Mouse (Mus musculus) E14TG2a.4 (cell line): ENCODE data around the gene Gas7.

Source experiments
- H3K27me3 ChIP-seq: 2 replicates; pipeline ENCODE4 v1.6.1; 2014; ENCODE audit warnings: low read length, control low read depth; ENCODE audit not compliant: insufficient read depth
- H3K36me3 ChIP-seq: 2 replicates; pipeline ENCODE4 v1.6.1; 2014; ENCODE audit warnings: low read length, control low read depth; ENCODE audit not compliant: insufficient read depth
- H3K4me1 ChIP-seq: replicated peaks from 2 replicates; pipeline ENCODE4 v1.6.1; 2014; ENCODE audit warnings: low read depth, low read length, control low read depth
- H3K4me3 ChIP-seq: replicated peaks from 2 replicates; pipeline ENCODE4 v1.5.1; 2014; ENCODE audit warnings: mild to moderate bottlenecking, low read length
- H3K9me3 ChIP-seq: 2 replicates; pipeline ENCODE4 v1.6.1; 2014; ENCODE audit warnings: low read length, control low read depth
- CTCF ChIP-seq: conservative IDR thresholded peaks from 2 replicates; pipeline ENCODE4 v1.5.1; 2014; ENCODE audit warnings: low read length
- NANOG ChIP-seq: IDR thresholded peaks from 2 replicates; pipeline ENCODE4 v1.6.1; 2014; ENCODE audit warnings: borderline replicate concordance, low read length, mixed read lengths
- POU5F1 ChIP-seq: IDR thresholded peaks from 2 replicates; pipeline ENCODE4 v1.6.1; 2014; ENCODE audit warnings: low read length, borderline replicate concordance

Gas7 gene

DNA sequence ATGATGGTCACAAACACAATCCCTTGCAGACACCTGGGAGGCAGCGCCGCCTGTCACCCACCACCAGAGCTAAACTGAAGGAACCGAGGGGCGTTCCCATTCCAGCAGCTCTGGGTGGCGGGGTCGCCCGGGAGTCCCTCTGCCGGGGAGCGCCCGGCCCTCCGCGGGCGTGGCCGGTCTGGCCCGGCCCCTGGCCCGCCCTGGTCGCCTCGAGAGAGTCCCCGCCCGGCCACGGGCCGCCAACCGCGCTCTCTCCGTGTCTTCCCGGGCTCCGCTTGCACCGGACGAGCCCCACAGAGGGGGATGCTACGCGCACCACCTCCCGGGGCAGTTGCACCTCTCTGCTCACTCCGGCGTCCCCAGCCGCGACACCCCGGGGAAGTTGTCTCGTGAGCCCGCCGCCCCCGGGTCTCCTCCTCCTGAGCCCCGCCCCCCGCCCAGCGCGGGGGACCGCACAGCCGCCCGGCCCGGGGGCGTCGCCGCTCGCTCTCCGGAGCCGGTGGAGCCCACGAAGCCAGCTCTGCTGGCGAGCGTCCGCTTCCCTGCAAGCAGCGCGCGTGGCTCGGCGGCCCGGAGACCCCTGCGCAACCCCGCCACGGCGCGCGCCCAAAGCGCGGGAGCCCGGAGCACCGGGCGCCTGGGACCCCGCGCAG, at the start of gene Gas7:
Gene Gas7, plus strand, starts transcription at position 564 of the 653 bp plus-strand sequence.
- Histone ChIP-seq H3K4me1 (peaks cover 21% of the 10 kb centered on the region), H3K36me3 (no peaks in the 10 kb centered on the region), H3K4me3 (peak within 1 kb of the TSS; percentile 86), H3K27me3 (peaks cover 79% of the 10 kb centered on the region), H3K9me3 (no peaks in the 10 kb centered on the region)
- TF ChIP-seq CTCF (no peak), NANOG (no peak), POU5F1 (no peak)

DNA sequence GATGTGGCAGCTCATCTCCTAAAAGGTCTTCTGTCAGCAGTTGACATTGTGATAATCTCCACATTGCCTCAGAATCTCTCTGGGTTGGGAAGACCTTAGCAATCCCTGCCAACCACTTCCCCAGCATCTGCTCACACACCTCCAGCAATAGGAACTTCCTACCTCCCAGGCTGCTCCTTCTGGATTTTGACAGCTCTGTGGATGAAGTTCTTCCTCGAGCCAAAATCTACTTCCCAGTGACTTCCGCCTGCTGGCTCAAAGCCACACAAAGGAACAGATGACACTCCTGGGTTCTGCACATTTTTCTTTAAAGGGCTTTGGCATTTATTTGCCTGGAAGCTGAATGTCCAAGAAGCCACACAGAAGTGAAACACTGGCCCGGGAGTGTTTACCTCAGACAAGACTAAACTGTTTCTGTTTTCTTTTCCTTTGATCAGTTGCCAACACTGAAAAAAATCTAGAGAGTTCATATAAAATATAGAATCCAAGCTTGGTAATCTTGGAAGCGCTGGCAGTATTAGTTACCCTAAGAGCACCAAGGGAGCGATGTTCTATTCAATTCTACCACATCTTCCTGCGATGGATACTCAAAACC, 40.8 kb upstream of the Gas7 start:
- TF ChIP-seq POU5F1 (no peak), CTCF (no peak), NANOG (no peak)
- 0 out of 2 replicates have a peak, but pooled peaks cover 3% of the 10 kb centered on the region for H3K27me3 ChIP-seq
- H3K36me3 ChIP-seq, result no peaks in the 10 kb centered on the region
- H3K9me3 ChIP-seq, result peaks cover 25% of the 10 kb centered on the region; the same call in 1 of the 2 replicates
- no peak overlapping the region for H3K4me3 ChIP-seq
- no peaks in the 10 kb centered on the region for H3K4me1 ChIP-seq

DNA sequence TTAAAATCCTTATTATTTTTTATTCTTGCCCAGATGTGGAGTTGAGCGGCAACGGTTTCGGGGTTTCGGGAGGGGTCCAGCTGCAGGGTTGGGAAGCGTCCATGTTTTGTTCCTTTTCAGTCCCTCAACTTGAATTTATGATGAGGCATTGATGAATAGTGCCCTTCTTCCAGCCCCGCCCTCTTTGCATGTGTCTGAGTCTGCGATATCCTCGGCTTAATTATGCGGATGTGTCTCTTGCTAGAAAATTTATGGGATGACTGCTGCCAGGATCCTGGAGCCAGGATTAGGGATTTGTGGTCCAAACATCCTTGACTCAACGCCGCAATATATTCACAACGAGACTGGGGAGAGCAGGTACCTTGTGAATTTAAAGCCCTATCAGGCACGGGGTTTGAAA, 31.7 kb upstream of the Gas7 start:
- no peak for TF ChIP-seq POU5F1
- TF ChIP-seq CTCF, result no peak
- no peak for TF ChIP-seq NANOG
- Histone ChIP-seq H3K9me3 (no peaks in the 10 kb centered on the region), H3K4me3 (no peak overlapping the region), H3K27me3 (0 out of 2 replicates have a peak, but pooled peaks cover under 1% of the 10 kb centered on the region), H3K4me1 (0 out of 2 replicates have a peak, but pooled peaks cover 3% of the 10 kb centered on the region), H3K36me3 (no peaks in the 10 kb centered on the region)

- TF ChIP-seq POU5F1 (no peak), CTCF (peak; percentile 41), NANOG (no peak)
- no peak overlapping the region for H3K4me3 ChIP-seq
- peaks cover 24% of the 10 kb centered on the region for H3K4me1 ChIP-seq
Observed at GRCm38 (mm10) chr11:67428196-67428595, 27.0 kb upstream of the Gas7 start.

DNA sequence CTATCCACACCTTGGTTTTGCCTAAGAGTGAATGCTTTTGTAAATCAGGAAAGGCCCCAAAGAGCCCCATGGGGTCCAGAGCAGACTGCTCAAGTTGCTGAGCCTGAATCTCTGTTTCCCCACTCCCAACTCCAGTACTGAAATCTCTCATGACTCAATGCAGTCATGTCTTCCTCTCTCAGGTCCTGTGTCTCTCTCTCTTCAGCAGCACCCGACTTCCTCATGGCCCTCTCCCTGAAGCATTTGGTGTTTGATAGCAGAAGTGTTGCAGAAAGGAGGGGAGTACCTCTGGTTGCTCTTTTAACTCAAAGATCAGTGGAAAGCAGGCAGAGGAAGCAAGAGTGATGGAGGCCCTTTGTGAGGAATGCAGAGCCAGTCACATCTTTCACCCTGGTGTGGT, 25.4 kb upstream of the Gas7 start:
- Histone ChIP-seq H3K27me3 (no peaks in the 10 kb centered on the region), H3K4me1 (peaks cover 24% of the 10 kb centered on the region), H3K4me3 (no peak overlapping the region), H3K36me3 (no peaks in the 10 kb centered on the region), H3K9me3 (no peaks in the 10 kb centered on the region)
- no peak for TF ChIP-seq POU5F1

More at GRCm38 (mm10) chr11:67428196-67428595, 27.0 kb upstream of the Gas7 start:
- Histone ChIP-seq H3K9me3 (no peaks in the 10 kb centered on the region), H3K36me3 (no peaks in the 10 kb centered on the region), H3K27me3 (no peaks in the 10 kb centered on the region)

DNA sequence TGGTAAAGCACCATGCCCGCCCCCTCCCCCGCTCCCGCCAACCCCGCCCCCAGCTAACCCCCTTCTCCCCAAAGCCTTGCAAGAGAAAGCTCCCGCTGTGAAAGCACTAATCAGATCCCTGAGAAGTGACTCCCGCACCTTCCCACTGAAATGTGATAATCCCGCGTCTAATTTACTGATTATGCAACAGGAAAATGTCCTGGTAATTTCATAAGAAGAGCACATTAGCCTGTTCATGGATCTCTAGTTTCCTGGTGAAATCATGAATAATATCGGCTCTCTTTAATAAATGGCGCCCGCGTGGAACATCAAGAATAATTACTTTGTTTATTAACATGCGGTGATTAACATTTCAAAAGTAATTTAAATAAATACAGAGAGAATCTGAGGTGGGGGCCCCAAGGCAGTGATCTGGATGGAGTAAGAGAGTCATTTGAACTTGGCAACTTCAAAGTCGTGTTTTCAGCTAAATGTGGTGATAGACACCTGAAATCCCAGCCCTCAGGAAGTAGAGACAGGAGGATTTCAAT, 24.1 kb upstream of the Gas7 start:
- no peak overlapping the region for H3K4me3 ChIP-seq
- peaks cover 24% of the 10 kb centered on the region for H3K4me1 ChIP-seq
- no peaks in the 10 kb centered on the region for H3K9me3 ChIP-seq
- H3K27me3 ChIP-seq, result no peaks in the 10 kb centered on the region
- TF ChIP-seq NANOG, result no peak
- H3K36me3 ChIP-seq, result no peaks in the 10 kb centered on the region

GRCm38 (mm10) chr11:67431864-67432263, 23.4 kb upstream of the Gas7 start:
- no peak for TF ChIP-seq POU5F1
- TF ChIP-seq CTCF, result peak; percentile 99
- peaks cover 24% of the 10 kb centered on the region for H3K4me1 ChIP-seq
- no peak overlapping the region for H3K4me3 ChIP-seq
- no peaks in the 10 kb centered on the region for H3K27me3 ChIP-seq
- H3K36me3 ChIP-seq, result no peaks in the 10 kb centered on the region
- H3K9me3 ChIP-seq, result no peaks in the 10 kb centered on the region

GRCm38 (mm10) chr11:67433763-67434162, 21.5 kb upstream of the Gas7 start:
- Histone ChIP-seq H3K4me3 (no peak overlapping the region), H3K4me1 (peaks cover 19% of the 10 kb centered on the region), H3K9me3 (no peaks in the 10 kb centered on the region), H3K36me3 (no peaks in the 10 kb centered on the region), H3K27me3 (no peaks in the 10 kb centered on the region)
- TF ChIP-seq POU5F1 (no peak), CTCF (no peak), NANOG (no peak)

DNA sequence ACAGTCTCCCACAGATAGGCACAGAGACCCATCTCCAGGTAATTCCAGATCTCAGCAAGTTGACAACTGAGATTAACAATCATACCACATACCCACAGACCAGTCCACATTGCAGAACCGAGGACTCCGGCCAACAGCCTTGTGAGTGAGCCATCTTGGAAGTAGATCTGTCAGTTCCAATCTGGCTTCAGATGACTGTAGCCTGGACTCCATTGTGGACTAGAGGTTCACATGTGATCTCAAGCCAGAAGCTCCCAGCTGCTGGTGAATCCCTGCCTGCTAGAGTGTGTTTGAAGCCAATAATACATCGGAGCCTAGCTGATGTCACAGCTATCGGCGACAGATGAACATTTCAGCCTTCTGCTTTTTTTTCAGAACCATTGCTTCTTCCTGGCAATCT, 16.5 kb upstream of the Gas7 start:
- Histone ChIP-seq H3K4me3 (no peak overlapping the region), H3K27me3 (peaks cover 19% of the 10 kb centered on the region), H3K4me1 (peaks cover 6% of the 10 kb centered on the region), H3K36me3 (no peaks in the 10 kb centered on the region), H3K9me3 (no peaks in the 10 kb centered on the region)
- TF ChIP-seq NANOG (no peak), POU5F1 (no peak), CTCF (no peak)
